In the genomic region with DNA sequence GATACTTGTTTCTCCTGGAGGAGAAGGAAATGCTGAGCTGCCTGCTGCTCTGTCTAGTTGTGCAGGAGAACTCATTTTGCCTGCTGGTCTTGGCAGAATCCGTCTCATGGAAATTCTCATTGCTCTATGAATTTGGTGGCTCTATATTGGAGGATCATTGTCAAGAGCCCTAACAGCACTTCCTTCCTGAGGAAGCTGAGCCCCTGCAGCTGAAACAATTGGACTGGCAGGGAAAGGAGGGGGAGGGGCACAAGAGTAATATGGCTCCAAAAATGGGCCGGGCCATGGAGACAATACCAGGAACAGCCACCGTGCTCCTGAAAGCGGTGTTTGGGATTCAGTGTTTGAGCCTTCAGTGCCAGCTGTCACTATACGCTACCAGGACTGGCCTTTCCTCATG, we compare ENCODE assay signal across 10 mouse cellular contexts. TPM values are rescaled to one million over a fixed set of nuclear protein-coding genes. Genes with fewer than 3 reads are reported as not detected.
DNase-seq lines count a peak whose midpoint lies in the region; ATAC-seq and TF ChIP-seq lines count a peak whose summit lies in the region.
"Had no signal": no experiment of that assay in that cellular context is flagged by ENCODE, and none has a peak within 500 bp of the region (broad histone marks: within the 10 kb centered on the region; RNA-seq: fewer than 3 reads in every experiment).

No protein-coding gene starts in this region.

- no peak for TF ChIP-seq CTCF in thymus, adult 2 months (IDR thresholded peaks at IDR 0.05; ENCODE audit: borderline replicate concordance, control insufficient read depth, extremely low read depth, insufficient read depth, low read length, poor library complexity)

- 85% methylated on average over 5 of the region's 5 CpGs for WGBS in thymus, adult 2 months

- ATAC-seq in granulocyte monocyte progenitor cell, adult 5-6 weeks (replicated peaks; ENCODE audit: poor library complexity, severe bottlenecking): no peak

- no peak overlapping the region for H3K27ac ChIP-seq in thymus, adult 2 months (ENCODE audit: control insufficient read depth, insufficient read depth, low read length)
- H3K27ac ChIP-seq: neural tube, embryonic 12.5 days had no signal

- no peak for TF ChIP-seq POLR2A in thymus, adult 2 months (IDR thresholded peaks at IDR 0.05; ENCODE audit: control insufficient read depth, extremely low read depth, insufficient read depth, low read length, poor library complexity)

- H3K27me3 ChIP-seq in thymus, adult 2 months (ENCODE audit: control insufficient read depth, insufficient read depth, low read length): no peaks in the 10 kb centered on the region
- H3K27me3 ChIP-seq: neural tube, embryonic 12.5 days had no signal

- H3K4me1 ChIP-seq in thymus, adult 2 months (replicated peaks; ENCODE audit: control insufficient read depth, insufficient read depth, low read length): no peaks in the 10 kb centered on the region; the same call in 1 of the 2 replicates
- H3K4me1 ChIP-seq: neural tube, embryonic 12.5 days had no signal

- no peaks in the 10 kb centered on the region for H3K36me3 ChIP-seq in thymus, adult 2 months (ENCODE audit: control insufficient read depth, insufficient read depth, low read length)
- H3K36me3 ChIP-seq: neural tube, embryonic 12.5 days had no signal

- DNase-seq in cerebellum, postnatal 10 days: peak; percentile 29 to 59
- DNase-seq in cerebellum, postnatal 25 days: no peak
- peak; percentile 54 for DNase-seq in embryo, embryonic 11 days
- DNase-seq in kidney, adult 11 months: peak; percentile 74
- peak; percentile 77 to 84 for DNase-seq in lung, adult 18-20 months
- no peak for DNase-seq in frontal cortex, postnatal 10 days (ENCODE audit: low spot score in 2 of 2)
- no peak for DNase-seq in thymus, adult 2 months

- no peak overlapping the region for H3K4me3 ChIP-seq in thymus, adult 2 months (ENCODE audit: control insufficient read depth, insufficient read depth, low read length)
- H3K4me3 ChIP-seq: neural tube, embryonic 12.5 days had no signal

RNA-seq across cellular contexts. Expression of a gene that starts 22.6 kb away (rescaled TPM):
- not detected in 2 replicates for total RNA-seq in granulocyte monocyte progenitor cell, adult 5-6 weeks (2014; fragmentation: Nextera tagmentation)
- not detected in 2 replicates for total RNA-seq in granulocyte monocyte progenitor cell, adult 5-6 weeks (2017)
- 0.43 and 0.69 TPM in 2 replicates for polyA plus RNA-seq in thymus, adult 2 months (2012; rRNA removed)
- total RNA-seq: hematopoietic stem cell, adult 5-6 weeks had no signal

RNA-seq across cellular contexts. Expression of a gene that starts 59.2 kb away (rescaled TPM):
- 35.2 and 36.8 TPM in 2 replicates for total RNA-seq in granulocyte monocyte progenitor cell, adult 5-6 weeks (2014; fragmentation: Nextera tagmentation)
- 14.7 and 20.8 TPM in 2 replicates for total RNA-seq in granulocyte monocyte progenitor cell, adult 5-6 weeks (2017)
- 10.4 and 11.1 TPM in 2 replicates for polyA plus RNA-seq in thymus, adult 2 months (2012; rRNA removed)

Comparison
In these comparisons a context has a peak if more than half of its experiments do, and no peak if none do; other contexts are left out.
1. DNase-seq: peak in cerebellum, postnatal 10 days (2 of 2), embryo, embryonic 11 days (single experiment), kidney, adult 11 months (single experiment) and lung, adult 18-20 months (2 of 2); none in cerebellum, postnatal 25 days (0 of 2), frontal cortex, postnatal 10 days (0 of 2) and thymus, adult 2 months (single experiment).